Mouse (Mus musculus): ENCODE results near the gene Dscam.

GRCm38 (mm10) chr16:96788286-96788685 is 382.3 kb downstream of the Dscam start:
- no peak for TF ChIP-seq CTCF (IDR thresholded peaks at IDR 0.05; ENCODE audit: borderline replicate concordance, extremely low read depth, insufficient read depth, insufficient read length)
- TF ChIP-seq POLR2A (IDR thresholded peaks at IDR 0.05; ENCODE audit: borderline replicate concordance, extremely low read depth, insufficient read depth, insufficient read length, poor library complexity, severe bottlenecking), result no peak
